Mouse (Mus musculus) spleen, embryonic (tissue): ENCODE results near the gene Defa17.
"Not testable (repeated sequence)": the region's sequence is repeated elsewhere in the genome, so short reads cannot be mapped to it uniquely, and the experiment has no call there.

Experiments used
- CTCF ChIA-PET: fragments of 350-600 bp; sonication (Branson Sonifier 250); formaldehyde crosslinking; loops from one replicate; lab custom pipeline; 2022; lab: Charles Lee

The Defa17 gene

DNA sequence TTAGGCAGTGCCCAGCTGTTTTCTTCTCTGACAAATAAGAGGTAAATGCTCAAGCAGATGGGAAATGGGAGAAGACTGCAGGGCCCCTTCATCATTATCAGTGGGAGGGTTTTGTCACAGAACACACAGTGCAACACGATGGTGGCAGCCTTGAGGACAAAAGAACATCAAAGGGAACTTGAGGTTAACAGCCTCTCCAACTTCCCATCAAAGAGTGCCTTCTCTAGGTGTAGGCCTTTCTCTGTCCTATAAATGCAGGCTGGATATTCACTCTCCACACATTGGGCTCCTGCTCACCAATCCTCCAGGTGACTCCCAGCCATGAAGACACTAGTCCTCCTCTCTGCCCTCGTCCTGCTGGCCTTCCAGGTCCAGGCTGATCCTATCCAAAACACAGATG, at the start of gene Defa17:
TSS of gene Defa17 (plus strand) at position 301 of the 400 bp plus-strand sequence.
- CTCF ChIA-PET, result not testable (repeated sequence)

DNA sequence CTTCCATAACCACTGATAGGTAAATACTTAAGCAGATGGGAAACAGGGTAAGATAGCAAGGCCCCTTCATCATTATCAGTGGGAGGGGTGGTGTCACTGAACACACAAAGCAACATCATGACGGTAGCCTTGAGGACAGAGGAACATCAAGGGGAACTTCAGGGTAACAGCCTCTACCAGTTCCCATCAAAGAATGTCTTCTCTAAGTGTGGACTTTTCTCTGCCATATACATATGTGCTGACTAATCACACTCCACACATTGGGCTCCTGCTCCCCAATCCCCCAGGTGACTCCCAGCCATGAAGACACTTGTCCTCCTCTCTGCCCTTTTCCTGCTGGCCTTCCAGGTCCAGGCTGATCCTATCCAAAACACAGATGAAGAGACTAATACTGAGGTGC, 37.7 kb upstream of the Defa17 start, which contains the start of gene Defa26:
TSS of gene Defa26 (plus strand) at position 301 of the 400 bp plus-strand sequence.
- CTCF ChIA-PET, result not testable (repeated sequence)

DNA sequence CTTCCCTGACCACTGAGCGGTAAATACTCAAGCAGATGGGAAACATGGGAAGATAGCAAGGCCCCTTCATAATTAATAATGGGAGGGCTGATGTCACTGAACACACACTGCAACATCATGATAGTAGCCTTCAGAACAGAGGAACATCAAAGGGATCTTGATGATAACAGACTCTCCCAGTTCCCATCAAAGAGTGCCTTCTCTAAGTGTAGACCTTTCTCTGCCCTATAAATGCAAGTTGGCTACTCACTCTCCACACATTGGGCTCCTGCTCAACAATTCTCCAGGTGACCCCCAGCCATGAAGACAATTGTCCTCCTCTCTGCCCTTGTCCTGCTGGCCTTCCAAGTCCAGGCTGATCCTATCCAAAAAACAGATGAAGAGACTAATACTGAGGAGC, 9.9 kb downstream of the Defa17 start, which contains the start of gene Defa34:
TSS of gene Defa34 (plus strand) at position 301 of the 400 bp plus-strand sequence.
- CTCF ChIA-PET, result not testable (repeated sequence)

DNA sequence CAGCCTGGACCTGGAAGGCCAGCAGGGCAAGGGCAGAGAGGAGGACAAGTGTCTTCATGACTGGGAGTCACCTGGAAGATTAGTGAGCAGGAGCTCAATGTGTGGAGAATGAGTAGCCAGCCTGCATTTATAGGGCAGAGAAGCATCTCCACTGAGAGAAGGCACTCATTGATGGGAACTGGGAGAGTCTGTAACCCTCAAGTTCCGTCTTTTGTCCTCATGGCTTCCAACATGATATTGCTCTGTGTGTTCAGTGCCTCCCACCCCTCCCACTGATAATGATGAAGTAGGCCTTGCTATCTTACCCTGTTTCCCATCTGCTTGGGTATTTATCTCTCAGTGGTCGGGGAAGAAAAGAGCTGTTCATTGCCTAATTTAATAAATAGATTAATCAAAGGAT, 48.0 kb downstream of the Defa17 start, which contains the start of gene AY761184:
TSS of gene AY761184 (minus strand) at position 101 of the 400 bp plus-strand sequence.
- CTCF ChIA-PET, result not testable (repeated sequence)
